ENCODE assay signal across 8 mouse cellular contexts in genomic region chr7:80580368-80580767, GRCm38 (mm10). TPM values are rescaled to one million over a fixed set of nuclear protein-coding genes. Genes with fewer than 3 reads are reported as not detected.
DNase-seq lines count a peak whose midpoint lies in the region; ATAC-seq lines count a peak whose summit lies in the region.

No protein-coding gene starts in this region.

- WGBS in hindbrain, embryonic 11.5 days, result 29% methylated on average over 6 of the region's 6 CpGs

- H3K9me3 ChIP-seq in hindbrain, embryonic 11.5 days (ENCODE audit: control insufficient read depth, low read length), result no peaks in the 10 kb centered on the region

- no peak overlapping the region for H3K4me2 ChIP-seq in hindbrain, embryonic 11.5 days (replicated peaks; ENCODE audit: low read depth, low read length)

- no peak for ATAC-seq in CD4-positive, CD25-positive, alpha-beta regulatory T cell, adult 4 months
- no peak for ATAC-seq in hindbrain, embryonic 11.5 days (ENCODE audit: low FRiP score)

- intact Hi-C loops in left cerebral cortex, postnatal 4 days (cut with DNase I), result no loop called here
- intact Hi-C loops in left cerebral cortex, postnatal 25 days (cut with DNase I), result loop anchor here (1.0 to 10.0 kb wide), 3 partner anchors 178 to 446 kb away; no protein-coding TSS in a partner anchor

- no peaks in the 10 kb centered on the region for H3K4me1 ChIP-seq in hindbrain, embryonic 11.5 days (replicated peaks; ENCODE audit: control insufficient read depth, insufficient read depth, low read length)

- peak; percentile 58 for DNase-seq in CD4-positive, CD25-positive, alpha-beta regulatory T cell, adult 2 months (ENCODE audit: low read depth, low spot score)
- peak; percentile 49 for DNase-seq in left cerebral cortex, postnatal 4 days
- no peak for DNase-seq in left cerebral cortex, postnatal 25 days (ENCODE audit: low spot score in 2 of 2)
- DNase-seq in cerebellum, postnatal 25 days, result peak; percentile 47 to 60
- DNase-seq in kidney, postnatal 25 days, result peak; percentile 39 to 65
- peak; percentile 38 for DNase-seq in retina, embryonic 14.5 days (ENCODE audit: low spot score)
- DNase-seq in hindbrain, embryonic 11.5 days (ENCODE audit: low spot score), result no peak

- no peak overlapping the region for H3K27ac ChIP-seq in hindbrain, embryonic 11.5 days (ENCODE audit: low read depth, low read length)

- no peaks in the 10 kb centered on the region for H3K36me3 ChIP-seq in hindbrain, embryonic 11.5 days (ENCODE audit: control insufficient read depth, insufficient read depth, low read length)

- no peak overlapping the region for H3K4me3 ChIP-seq in hindbrain, embryonic 11.5 days (ENCODE audit: low read depth, low read length)

- no peak overlapping the region for H3K9ac ChIP-seq in hindbrain, embryonic 11.5 days (ENCODE audit: low read depth, low read length)

- no peaks in the 10 kb centered on the region for H3K27me3 ChIP-seq in hindbrain, embryonic 11.5 days (ENCODE audit: control insufficient read depth, insufficient read depth, low read length)

RNA-seq across cellular contexts. Expression of gene Blm, which starts 45.4 kb away (rescaled TPM):
- polyA plus RNA-seq in CD4-positive, CD25-positive, alpha-beta regulatory T cell, adult 4 months (2017; shearing (Covaris generic)), result 1 to 10 TPM; 6.1 to 8.8 TPM
- total RNA-seq in left cerebral cortex, postnatal 4 days (2021), result 10 to 100 TPM; 10.6 to 11.9 TPM
- 1 to 10 TPM; 3.1 to 4.3 TPM for total RNA-seq in left cerebral cortex, postnatal 25 days (2021)
- polyA plus RNA-seq in hindbrain, embryonic 11.5 days (2014; fragmentation: Nextera tagmentation; extraction: Ambion mirVana), result 33.7 and 34.0 TPM in 2 replicates

Comparison
In these comparisons a context has a peak if more than half of its experiments do, and no peak if none do; other contexts are left out.
1. DNase-seq: peak in CD4-positive, CD25-positive, alpha-beta regulatory T cell, adult 2 months (single experiment), left cerebral cortex, postnatal 4 days (single experiment), cerebellum, postnatal 25 days (2 of 2), kidney, postnatal 25 days (2 of 2) and retina, embryonic 14.5 days (single experiment); none in left cerebral cortex, postnatal 25 days (0 of 2) and hindbrain, embryonic 11.5 days (single experiment).